Mouse (Mus musculus) spleen, adult 2 months (tissue): Measurements from ENCODE around the gene Rab5b. TPM values are rescaled to one million over a fixed set of nuclear protein-coding genes. Genes with fewer than 3 reads are reported as not detected.

Experiments used
- DNase-seq, 2 experiments: peaks; one replicate each; pipeline versions ENCODE4 v3.0.0 to v3.0.0-alpha.2; 2012 to 2021; ENCODE audit warnings: low spot score in 2 of 2, low read depth in 1 of 2
- H3K27ac ChIP-seq: fragments of 200-500 bp; 2 replicates; pipeline ENCODE4 v1.5.1; 2012; ENCODE audit warnings: low read length, inconsistent platforms; ENCODE audit not compliant: insufficient read depth
- H3K27me3 ChIP-seq: fragments of 200-500 bp; 2 replicates; pipeline ENCODE4 v1.6.1; 2012; ENCODE audit warnings: mild to moderate bottlenecking, moderate library complexity, low read length, inconsistent platforms; ENCODE audit not compliant: control insufficient read depth, insufficient read depth
- H3K36me3 ChIP-seq: fragments of 200-500 bp; 2 replicates; pipeline ENCODE4 v1.6.1; 2012; ENCODE audit warnings: mild to moderate bottlenecking, low read length, inconsistent platforms; ENCODE audit not compliant: control insufficient read depth, insufficient read depth
- H3K4me1 ChIP-seq: fragments of 200-500 bp; 2 replicates; pipeline ENCODE4 v1.6.1; 2011; ENCODE audit warnings: inconsistent platforms; ENCODE audit not compliant: control insufficient read depth, insufficient read depth, insufficient read length
- H3K4me3 ChIP-seq: fragments of 200-500 bp; 2 replicates; pipeline ENCODE4 v1.5.1; 2011; ENCODE audit warnings: mild to moderate bottlenecking, inconsistent platforms; ENCODE audit not compliant: insufficient read depth, insufficient read length; ENCODE audit errors: extremely low read depth
- CTCF ChIP-seq: fragments of 200-500 bp; IDR thresholded peaks from 2 replicates; pipeline ENCODE4 v1.5.1; 2011; ENCODE audit warnings: mild to moderate bottlenecking, inconsistent platforms; ENCODE audit not compliant: insufficient read depth, insufficient read length, insufficient replicate concordance; ENCODE audit errors: extremely low read depth
- POLR2A ChIP-seq: fragments of 200-500 bp; IDR thresholded peaks from 2 replicates; pipeline ENCODE4 v1.6.1; 2011; ENCODE audit warnings: low read depth, low read length, inconsistent platforms
- WGBS: fragments of 180-500 bp; shearing (Covaris S2); methylation state at CpG from one replicate; pipeline ENCODE4 v1.1.7; 2018; 5-methylcytosine and 5-hydroxymethylcytosine counted together
- polyA plus RNA-seq: library from polyadenylated mRNA; depleted of rRNA; stranded (reverse); fragments of >200 nt; gene quantifications from 2 replicates; pipeline ENCODE4 v1.2.3, GENCODE M21; 2012

Rab5b gene
- polyA plus RNA-seq, 1 experiment = 43.3 TPM

DNA sequence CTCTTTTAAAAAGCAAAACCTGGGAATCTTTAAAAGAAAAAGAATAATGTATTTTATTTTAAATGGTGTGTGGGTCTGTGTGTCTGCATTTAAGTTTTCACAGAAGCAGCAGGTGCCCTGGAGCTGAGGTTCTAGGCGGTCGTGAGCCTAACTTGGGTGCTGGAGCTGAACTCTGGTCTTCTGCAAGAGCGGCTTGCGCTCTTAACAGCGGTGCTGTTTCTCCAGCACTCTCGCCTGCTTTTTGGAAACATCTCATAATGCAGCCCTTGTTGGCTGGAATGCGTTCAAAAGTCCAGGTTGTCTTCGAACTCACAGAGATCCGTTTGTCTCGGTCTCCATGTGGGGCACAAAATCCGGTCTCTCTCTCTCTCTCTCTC lies 9.2 kb upstream of the Rab5b start:
- TF ChIP-seq POLR2A = no peak
- TF ChIP-seq CTCF = no peak
- no peak for DNase-seq
- peaks cover 3% of the 10 kb centered on the region; the same call in 1 of the 2 replicates for H3K4me1 ChIP-seq
- peak overlapping the region; percentile 44 for H3K4me3 ChIP-seq
- H3K27ac ChIP-seq = peak overlapping the region; percentile 17; the same call in 1 of the 2 replicates
- H3K36me3 ChIP-seq = peaks cover 4% of the 10 kb centered on the region
- WGBS = 19% methylated on average over 11 of the region's 11 CpGs
- no peaks in the 10 kb centered on the region for H3K27me3 ChIP-seq

GRCm38 (mm10) chr10:128704491-128705316 lies 8.6 kb upstream of the Rab5b start, which contains the start of gene Cdk2:
Gene Cdk2 (minus strand): TSS chr10:128705031.
- Histone ChIP-seq H3K4me1 (peaks cover 3% of the 10 kb centered on the region; the same call in 1 of the 2 replicates), H3K27me3 (no peaks in the 10 kb centered on the region), H3K27ac (peak within 1 kb of the TSS; percentile 86), H3K4me3 (peak within 1 kb of the TSS; percentile 90), H3K36me3 (peaks cover 8% of the 10 kb centered on the region)
- TF ChIP-seq POLR2A (peak; percentile 66), CTCF (no peak)
- DNase-seq = peak; percentile 69 to 90
- WGBS = under 1% methylated on average over 61 of the region's 62 CpGs

DNA sequence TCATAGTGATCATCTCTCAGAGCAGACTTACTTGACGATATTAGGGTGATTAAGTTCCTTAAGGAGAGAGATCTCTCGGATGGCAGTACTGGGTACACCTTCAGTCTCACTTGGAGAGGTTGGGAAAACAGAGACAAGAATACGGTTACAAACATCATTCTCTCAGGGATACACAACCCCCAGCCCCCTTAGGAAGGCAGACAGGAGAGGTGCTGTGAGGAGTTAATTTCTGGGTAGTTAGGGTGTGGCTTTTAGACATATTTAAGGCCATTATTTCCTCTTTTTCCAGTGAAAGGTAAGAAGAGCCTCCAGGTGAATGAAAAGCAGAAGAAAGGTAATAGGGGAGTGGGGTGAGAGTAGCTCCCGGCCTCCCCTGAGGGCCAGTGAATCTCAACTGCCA lies 7.8 kb upstream of the Rab5b start, which contains the start of gene Pmel:
Gene Pmel, plus strand, starts transcription at position 301 of the 400 bp plus-strand sequence.
- peak within 1 kb of the TSS; percentile 86 for H3K27ac ChIP-seq
- TF ChIP-seq CTCF (no peak), POLR2A (no peak)
- H3K4me1 ChIP-seq = peaks cover 3% of the 10 kb centered on the region; the same call in 1 of the 2 replicates
- WGBS = 31% methylated on average over 4 of the region's 4 CpGs
- peaks cover 10% of the 10 kb centered on the region for H3K36me3 ChIP-seq
- H3K27me3 ChIP-seq = no peaks in the 10 kb centered on the region
- no peak for DNase-seq
- H3K4me3 ChIP-seq = peak within 1 kb of the TSS; percentile 90

DNA sequence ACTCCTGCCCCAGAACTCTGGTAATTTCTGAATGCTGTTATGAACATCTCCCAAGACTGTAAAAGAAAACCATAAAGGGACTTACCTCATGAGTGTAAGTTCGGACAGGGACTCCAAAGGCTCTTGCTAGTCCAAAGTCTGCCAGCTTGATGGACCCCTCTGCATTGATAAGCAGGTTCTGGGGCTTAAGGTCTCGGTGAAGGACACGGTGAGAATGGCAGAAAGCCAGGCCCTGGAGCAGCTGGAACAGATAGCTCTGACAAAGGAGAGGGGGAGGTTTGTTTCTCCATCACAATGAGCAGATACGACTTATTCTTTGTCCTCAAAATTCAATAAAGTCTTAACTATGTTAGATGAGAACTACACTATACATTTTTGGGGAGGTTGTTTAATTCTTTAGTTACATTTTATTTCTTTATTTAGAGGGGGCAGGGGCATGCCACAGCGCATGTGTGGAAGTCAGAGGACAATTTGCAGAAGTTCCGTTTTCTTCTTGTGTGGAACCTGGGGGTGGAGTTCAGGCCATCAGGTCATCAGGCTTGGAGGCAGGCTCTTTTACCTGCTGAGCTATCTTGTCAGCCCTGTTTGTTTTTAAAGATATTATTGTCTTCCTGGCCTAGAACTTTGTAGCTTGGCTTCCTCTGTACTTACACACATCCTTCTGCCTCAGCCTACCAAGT lies 6.4 kb upstream of the Rab5b start:
- Histone ChIP-seq H3K27ac (no peak overlapping the region), H3K36me3 (peaks cover 10% of the 10 kb centered on the region), H3K4me1 (peaks cover 3% of the 10 kb centered on the region; the same call in 1 of the 2 replicates), H3K27me3 (no peaks in the 10 kb centered on the region), H3K4me3 (no peak overlapping the region)
- no peak for TF ChIP-seq CTCF
- TF ChIP-seq POLR2A = no peak
- WGBS = 65% methylated on average over 6 of the region's 6 CpGs
- no peak for DNase-seq

- H3K4me1 ChIP-seq = peaks cover 8% of the 10 kb centered on the region; the same call in 1 of the 2 replicates
Observed at GRCm38 (mm10) chr10:128700712-128701111, 4.6 kb upstream of the Rab5b start.

DNA sequence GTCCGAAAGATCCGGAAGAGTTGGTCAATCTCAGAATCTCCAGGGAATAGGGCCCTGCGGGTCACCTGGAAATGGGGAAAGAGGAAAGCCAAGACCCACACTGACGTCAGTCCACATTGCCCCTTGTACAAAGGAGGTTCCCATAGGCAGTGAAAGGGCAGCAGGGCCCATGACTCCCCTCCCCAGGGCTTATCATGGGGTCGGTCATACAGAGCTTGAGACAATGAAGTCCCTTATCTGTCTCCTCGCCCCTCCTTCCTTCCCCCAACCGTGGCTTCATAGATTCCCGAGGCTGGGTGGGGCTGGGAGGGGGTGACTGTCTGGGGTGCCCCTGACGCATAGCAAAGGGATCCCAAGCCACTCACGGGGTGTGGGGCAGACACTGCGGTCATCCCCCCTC lies 3.5 kb upstream of the Rab5b start:
- Histone ChIP-seq H3K27ac (no peak overlapping the region), H3K27me3 (no peaks in the 10 kb centered on the region), H3K4me3 (no peak overlapping the region), H3K4me1 (peaks cover 7% of the 10 kb centered on the region; the same call in 1 of the 2 replicates), H3K36me3 (peaks cover 10% of the 10 kb centered on the region)
- WGBS = 79% methylated on average over 11 of the region's 11 CpGs
- TF ChIP-seq POLR2A = no peak
- no peak for TF ChIP-seq CTCF
- no peak for DNase-seq

More at GRCm38 (mm10) chr10:128700712-128701111, 4.6 kb upstream of the Rab5b start:
- TF ChIP-seq CTCF = no peak
- Histone ChIP-seq H3K27me3 (no peaks in the 10 kb centered on the region), H3K27ac (no peak overlapping the region), H3K4me3 (no peak overlapping the region), H3K36me3 (peaks cover 10% of the 10 kb centered on the region)
- DNase-seq = no peak
- 95% methylated on average over 5 of the region's 5 CpGs for WGBS
